ENCODE assay signal across 8 mouse cellular contexts in the genomic region with DNA sequence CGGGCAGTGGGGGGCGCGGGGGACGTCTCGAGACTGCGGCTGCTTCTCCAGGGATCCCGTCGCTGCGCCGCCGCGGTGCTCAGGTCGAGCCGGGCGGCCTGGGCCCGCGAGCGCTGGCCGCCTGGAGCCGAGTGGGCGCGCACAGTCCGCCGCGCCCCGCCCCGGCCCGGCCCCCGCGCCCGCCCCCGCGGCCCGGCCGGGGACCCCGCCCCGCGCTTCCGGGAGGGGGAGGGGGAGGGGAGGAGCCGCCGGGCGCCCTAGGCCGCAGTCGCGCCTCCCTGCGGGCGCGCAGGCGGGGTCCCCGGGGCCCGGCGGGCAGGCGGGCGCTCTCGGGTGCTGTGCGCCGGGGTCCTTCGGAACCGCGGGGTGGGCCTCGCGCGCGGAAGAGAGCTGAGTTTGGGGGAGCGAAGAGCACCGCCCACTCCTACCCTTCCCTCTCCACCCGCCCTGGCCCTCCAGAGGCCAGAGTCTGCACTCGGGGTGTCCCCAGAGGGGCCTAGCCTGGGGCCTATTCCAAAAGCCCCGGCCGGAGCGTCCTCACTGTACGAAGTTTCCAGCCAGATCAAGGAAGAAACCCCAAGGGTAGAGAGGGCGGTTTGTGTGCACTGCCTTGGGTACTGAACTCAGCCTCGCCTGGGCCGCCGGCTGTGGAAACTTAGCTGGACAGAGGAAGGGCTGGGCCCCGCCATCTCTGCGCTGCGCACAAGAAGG. TPM values are rescaled to one million over a fixed set of nuclear protein-coding genes. Genes with fewer than 3 reads are reported as not detected.
A peak's percentile ranks its signal among the peaks of the same experiment; 100 is the strongest.
DNase-seq lines count a peak whose midpoint lies in the region; ATAC-seq and TF ChIP-seq lines count a peak whose summit lies in the region.

No protein-coding gene starts in this region.

- no peaks in the 10 kb centered on the region for H3K36me3 ChIP-seq in hindbrain, postnatal 0 days (ENCODE audit: insufficient read depth, low read length)
- no peaks in the 10 kb centered on the region for H3K36me3 ChIP-seq in macrophage (ENCODE audit: inconsistent target)

- ATAC-seq in hindbrain, postnatal 0 days: peak; percentile 93

- DNase-seq in R1 (ENCODE audit: low read depth, low spot score): peak; percentile 82
- peak; percentile 40 to 66 for DNase-seq in cerebellum, postnatal 4 days (ENCODE audit: low spot score in 2 of 2)
- peak; percentile 80 to 81 for DNase-seq in gastrocnemius, adult 8-10 months (ENCODE audit: low spot score in 2 of 2)
- DNase-seq in hindbrain, postnatal 0 days (ENCODE audit: low spot score): peak; percentile 86
- peak; percentile 65 to 77 for DNase-seq in left cerebral cortex, adult 2 months (ENCODE audit: extremely low spot score in 1 of 2, low spot score in 2 of 2)
- peak; percentile 70 for DNase-seq in retina, postnatal 7 days (ENCODE audit: low read depth, low spot score)
- peak; percentile 76 to 77 for DNase-seq in urinary bladder, adult 18-20 months (ENCODE audit: low spot score in 2 of 2)

- peak overlapping the region; percentile 96 for H3K9ac ChIP-seq in hindbrain, postnatal 0 days (replicated peaks; ENCODE audit: low read length)

- no peaks in the 10 kb centered on the region for H3K9me3 ChIP-seq in hindbrain, postnatal 0 days (ENCODE audit: low read length)

- H3K4me1 ChIP-seq in hindbrain, postnatal 0 days (ENCODE audit: insufficient read depth, low read length): peaks cover 3% of the 10 kb centered on the region; the same call in 1 of the 2 replicates

- intact Hi-C loops in left cerebral cortex, adult 2 months (cut with DNase I): loop anchor here (2.0 to 5.0 kb wide), 2 partner anchors 56 to 97 kb away; no protein-coding TSS in a partner anchor

- under 1% methylated on average over 45 of the region's 79 CpGs for WGBS in hindbrain, postnatal 0 days
- 2% methylated on average over 76 of the region's 79 CpGs for WGBS in macrophage (ENCODE audit: missing documents)

- peaks cover 43% of the 10 kb centered on the region for H3K79me2 ChIP-seq in macrophage (ENCODE audit: inconsistent target)

- peak overlapping the region; percentile 96 for H3K4me3 ChIP-seq in hindbrain, postnatal 0 days (ENCODE audit: low read length)
- H3K4me3 ChIP-seq in left cerebral cortex, adult 2 months: peak overlapping the region; percentile 92
- peak overlapping the region; percentile 62 for H3K4me3 ChIP-seq in macrophage (ENCODE audit: inconsistent target)

- H3K4me2 ChIP-seq in hindbrain, postnatal 0 days (ENCODE audit: low read depth, low read length): peak overlapping the region; percentile 94

- H3K27me3 ChIP-seq in hindbrain, postnatal 0 days (ENCODE audit: insufficient read depth, low read length): no peaks in the 10 kb centered on the region

- peak overlapping the region; percentile 85 for H3K27ac ChIP-seq in hindbrain, postnatal 0 days
- peak overlapping the region; percentile 98 for H3K27ac ChIP-seq in left cerebral cortex, adult 2 months
- peak overlapping the region; percentile 92 for H3K27ac ChIP-seq in macrophage

- no peak for TF ChIP-seq CTCF in hindbrain, postnatal 0 days (IDR thresholded peaks at IDR 0.05; ENCODE audit: low read depth)
- no peak; the same call in 1 of the 2 replicates for TF ChIP-seq CTCF in left cerebral cortex, adult 2 months (IDR thresholded peaks at IDR 0.05)

RNA-seq across cellular contexts. Expression of a gene that starts 0.5 kb away (rescaled TPM):
- total RNA-seq in gastrocnemius, adult 8-10 months (2022): 10 to 100 TPM; 25.2 to 34.5 (median 31.9) TPM
- 18.7 and 27.5 TPM in 2 replicates for total RNA-seq in hindbrain, postnatal 0 days (2014; rRNA removed)
- 14.2 and 15.0 TPM in 2 replicates for polyA plus RNA-seq in hindbrain, postnatal 0 days (2015; fragmentation: Nextera tagmentation; extraction: Ambion mirVana)
- 10 to 100 TPM; 67.8 to 74.2 TPM for total RNA-seq in left cerebral cortex, adult 2 months (2021)
- 100 to 1,000 TPM in 1 of 26 experiments, 10 to 100 TPM in 25; 41.8 to 107 (median 67.7) TPM for total RNA-seq in macrophage (2018; cell fraction: chromatin; rRNA removed)
- 10 to 100 TPM; 48.2 to 77.8 (median 57.2) TPM for total RNA-seq in macrophage (2018; cell fraction: cytosol; rRNA removed)
- 10 to 100 TPM; 35.1 to 89.9 (median 60.8) TPM for total RNA-seq in macrophage (2018; cell fraction: nucleus; rRNA removed)
- polyA plus RNA-seq in macrophage (2018): 56.6 to 88.8 TPM (median 62.9 TPM) in 3 replicates

Comparison
In these comparisons a context has a peak if more than half of its experiments do, and no peak if none do; other contexts are left out.
1. Peak in every context shown above with its lines: DNase-seq, ATAC-seq, H3K4me3 ChIP-seq and H3K27ac ChIP-seq.